Mouse (Mus musculus) thymus, adult 18-20 months (tissue): ENCODE measurements at regions not wholly inside any gene's neighbourhood (a gene's known extent, or its start where the extent isn't known, plus 50 kb on each side); places are given as distances from the start of the nearest gene placed in this dataset.

Experiments
- DNase-seq, 2 experiments: peaks; one replicate each; pipeline ENCODE4 v3.0.0; 2022; ENCODE audit warnings: mixed read lengths in 2 of 2

DNA sequence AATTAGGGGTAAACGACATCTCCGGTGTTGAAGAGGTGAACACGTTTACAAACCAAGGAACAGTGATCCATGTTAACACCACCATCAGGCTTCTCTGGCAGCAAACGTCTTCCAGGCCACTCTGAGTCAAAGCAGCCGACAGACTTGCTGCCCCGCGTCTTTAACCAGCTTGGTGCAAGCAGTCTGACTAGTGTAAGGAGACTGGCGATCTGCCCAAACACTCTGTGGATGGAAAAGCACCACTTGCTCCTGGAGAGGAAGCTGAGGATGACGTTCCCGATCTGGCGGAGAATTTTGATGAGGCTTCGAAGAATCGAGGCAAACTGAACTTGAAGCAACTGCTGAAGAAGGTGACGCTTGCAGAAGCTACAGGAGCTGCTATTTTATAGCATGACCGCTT is 57.5 kb upstream of the Med13l start:
- no peak for DNase-seq

- DNase-seq: no peak
Observed at GRCm38 (mm10) chr5:118504170-118504569, 56.3 kb upstream of the Med13l start.

GRCm38 (mm10) chr5:118504926-118505325 is 55.6 kb upstream of the Med13l start:
- no peak for DNase-seq

GRCm38 (mm10) chr5:118509871-118510270 is 50.6 kb upstream of the Med13l start:
- no peak for DNase-seq
